Mouse (Mus musculus) thymus, adult 2 months (tissue): ENCODE measurements at regions not wholly inside any gene's neighbourhood (a gene's known extent, or its start where the extent isn't known, plus 50 kb on each side); places are given as distances from the start of the nearest gene placed in this dataset.
"Not testable (repeated sequence)": the region's sequence is repeated elsewhere in the genome, so short reads cannot be mapped to it uniquely, and the experiment has no call there.

ENCODE experiments used
- CTCF ChIP-seq: fragments of 200-500 bp; IDR thresholded peaks from 2 replicates; pipeline ENCODE4 v1.5.1; 2012; ENCODE audit warnings: mild to moderate bottlenecking, control low read depth, low read length, moderate library complexity, borderline replicate concordance; ENCODE audit not compliant: control insufficient read depth, poor library complexity, insufficient read depth; ENCODE audit errors: extremely low read depth
- POLR2A ChIP-seq: fragments of 200-500 bp; IDR thresholded peaks from 2 replicates; pipeline ENCODE4 v1.6.1; 2012; ENCODE audit warnings: mild to moderate bottlenecking, low read length, control low read depth, moderate library complexity; ENCODE audit not compliant: control insufficient read depth, poor library complexity, insufficient read depth; ENCODE audit errors: extremely low read depth

- not testable (repeated sequence) for TF ChIP-seq POLR2A, CTCF
These were observed 129.7 kb downstream of the Ulbp1 start for GRCm38 (mm10) chr10:7343736-7344135.
